Mouse (Mus musculus) CD4-positive, CD25-positive, alpha-beta regulatory T cell, adult 9 weeks (primary cell): ENCODE measurements around the gene Mnd1. TPM values are rescaled to one million over a fixed set of nuclear protein-coding genes. Genes with fewer than 3 reads are reported as not detected.

Source experiments
- polyA plus RNA-seq: library from polyadenylated mRNA; unstranded; fragments of 100-300 nt; shearing (Covaris generic); gene quantifications from one replicate; pipeline ENCODE4 v1.2.1, GENCODE M21; 2017

Gene Mnd1
- not detected for polyA plus RNA-seq

GRCm38 (mm10) chr3:84155558-84156006, at the start of gene Mnd1:
Gene Mnd1 (minus strand): TSS chr3:84155786.

GRCm38 (mm10) chr3:84173581-84174154, 18.1 kb upstream of the Mnd1 start, which contains the start of gene Gm6525:
Gene Gm6525 (plus strand): TSS chr3:84174104.

GRCm38 (mm10) chr3:84039646-84040475, 115.7 kb downstream of the Mnd1 start, which contains the start of gene Tmem131l:
Gene Tmem131l (minus strand): TSS chr3:84040175.

Other genes starting within 250 kb of the Mnd1 start
- gene Tmem131l, start 115.6 kb downstream of the Mnd1 start, polyA plus RNA-seq = 38.3 TPM
- not detected for gene Gm6525, start 18.3 kb upstream of the Mnd1 start, polyA plus RNA-seq
- 2.9 TPM for gene Trim2, start 151.1 kb upstream of the Mnd1 start, polyA plus RNA-seq